Mouse (Mus musculus): ENCODE measurements around the gene Fat1.

GRCm38 (mm10) chr8:45015876-45016275 lies 80.6 kb downstream of the Fat1 start:
- TF ChIP-seq CTCF (IDR thresholded peaks at IDR 0.05; ENCODE audit: low read depth), result no peak
- TF ChIP-seq EP300 (optimal IDR thresholded peaks at IDR 0.05), result no peak

Data from stomach, postnatal 0 days (tissue).